Mouse (Mus musculus) hindbrain, embryonic 15.5 days (tissue): ENCODE results near the gene Cep95. TPM values are rescaled to one million over a fixed set of nuclear protein-coding genes. Genes with fewer than 3 reads are reported as not detected.

Experiments used
- microRNA-seq: library from miRNA; unstranded; fragments of <30 nt; microRNA quantifications from one replicate; pipeline ENCODE4, GENCODE M21; 2016
- polyA plus RNA-seq: library from polyadenylated mRNA; unstranded; fragments of >200 nt; fragmentation: Nextera tagmentation; extraction: Ambion mirVana; gene quantifications from 2 replicates; pipeline ENCODE4 v1.2.1, GENCODE M21; 2015

The Cep95 gene
- polyA plus RNA-seq, 1 experiment from 2014 or later, result 14.0 TPM

Small RNA genes lying within 50 kb of the gene (microRNA-seq; reads per million reads assigned to microRNA genes)
- gene Gm25994 (not detected), gene Mir3064 (18.5 reads per million, percentile 32 among the genes with 10 or more reads in this experiment)

Other genes with a start within 250 kb of the Cep95 start
- gene Tex2, start 175.8 kb upstream of the Cep95 start, polyA plus RNA-seq, result 30.3 and 32.2 TPM in 2 replicates
- 16.3 and 17.6 TPM in 2 replicates for gene Pecam1, start 38.6 kb upstream of the Cep95 start, polyA plus RNA-seq
- gene Milr1, start 38.0 kb upstream of the Cep95 start, polyA plus RNA-seq, result 0.70 and 1.5 TPM in 2 replicates
- gene Polg2, start 9.7 kb upstream of the Cep95 start, polyA plus RNA-seq, result 8.4 and 8.8 TPM in 2 replicates
- gene Ddx5, start 67 bp upstream of the Cep95 start, polyA plus RNA-seq, result 340 and 351 TPM in 2 replicates
- gene Smurf2, start 131.5 kb downstream of the Cep95 start, polyA plus RNA-seq, result 11.4 and 15.1 TPM in 2 replicates
- 166 and 182 TPM in 2 replicates for gene Kpna2, start 210.3 kb downstream of the Cep95 start, polyA plus RNA-seq
- 6.1 and 6.3 TPM in 2 replicates for gene 1810010H24Rik, start 236.4 kb downstream of the Cep95 start, polyA plus RNA-seq